Mouse (Mus musculus) layer of hippocampus, adult 9-10 months (tissue): ENCODE results near the gene Hoxd12.
A peak's percentile ranks its signal among the peaks of the same experiment; 100 is the strongest.

Source experiments
- DNase-seq: peaks from one replicate; pipeline ENCODE4 v3.0.0; 2022; ENCODE audit warnings: low spot score

Hoxd12 gene

DNA sequence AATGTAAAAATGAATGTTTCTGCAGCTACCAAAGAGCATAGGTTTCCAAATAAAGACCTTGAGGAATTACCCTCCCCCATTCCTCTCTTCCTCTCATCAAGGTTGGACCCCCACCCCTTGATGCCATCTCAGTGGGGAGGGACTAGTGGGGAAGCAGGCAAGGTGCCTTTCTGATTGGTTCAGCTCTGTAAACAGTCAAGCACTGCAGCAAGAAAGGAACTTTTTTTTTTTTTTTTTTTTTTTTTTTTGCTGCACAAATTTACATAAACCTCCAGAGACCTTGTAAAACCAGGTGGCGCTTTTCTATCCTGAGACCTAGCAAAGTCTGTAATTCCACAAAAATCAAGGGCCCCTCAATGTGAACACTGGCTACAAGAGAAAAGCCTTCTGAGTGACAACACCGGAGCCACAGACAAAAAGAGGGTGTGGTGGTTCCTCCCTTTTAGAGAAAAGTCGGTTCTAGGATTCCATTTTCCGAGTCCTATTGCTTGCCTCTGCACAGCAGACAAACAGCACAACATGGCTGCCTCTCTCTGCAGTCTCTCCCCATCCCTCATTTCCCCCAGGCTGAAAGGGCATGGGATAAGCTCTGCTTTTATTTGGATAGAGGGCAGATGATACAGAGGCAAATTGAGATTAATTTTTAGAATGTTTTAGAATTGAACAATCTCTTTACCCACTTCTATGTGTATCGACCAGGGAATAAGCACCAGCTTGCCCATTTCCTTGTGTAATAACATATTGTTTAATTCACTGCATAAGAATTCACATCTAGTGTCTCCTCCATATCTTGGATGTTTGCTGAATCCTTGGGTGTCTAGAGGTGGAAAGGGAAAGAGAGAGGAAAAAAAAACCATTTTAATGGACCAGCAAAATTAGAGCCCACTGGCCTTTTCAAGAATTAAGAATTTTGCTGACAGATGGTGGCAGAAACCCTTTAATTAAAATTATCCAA, 34.9 kb downstream of the Hoxd12 start:
- DNase-seq = no peak

DNA sequence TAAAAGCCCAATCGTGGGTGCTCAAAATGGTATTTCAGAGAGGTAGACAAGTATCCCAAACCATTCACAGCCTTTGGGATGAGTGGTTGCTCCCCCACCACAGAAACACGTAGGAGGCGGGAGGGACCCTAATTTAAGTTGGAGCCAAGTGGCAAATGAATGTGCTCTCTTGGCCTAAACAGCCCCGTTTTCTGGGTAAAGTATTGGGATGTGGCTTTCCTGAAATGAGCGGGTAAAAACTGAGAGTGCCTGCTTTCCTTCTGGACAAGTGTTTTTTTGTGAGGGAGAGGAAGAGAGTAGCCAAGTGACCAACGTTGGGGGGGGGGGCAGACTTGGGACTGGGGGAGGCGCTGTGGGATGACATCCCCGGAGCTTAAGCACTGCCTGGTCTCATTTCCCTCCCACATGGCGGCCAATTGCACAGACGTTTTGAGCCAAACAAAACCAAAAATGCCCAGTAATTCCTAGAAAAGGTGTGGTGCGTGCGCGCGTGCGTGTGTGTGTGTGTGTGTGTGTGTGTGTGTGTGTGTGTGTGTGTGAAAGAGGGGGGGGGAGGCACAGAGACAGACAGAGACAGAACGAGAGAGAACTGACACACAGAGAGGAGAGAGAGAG, 36.2 kb downstream of the Hoxd12 start:
- no peak for DNase-seq

DNA sequence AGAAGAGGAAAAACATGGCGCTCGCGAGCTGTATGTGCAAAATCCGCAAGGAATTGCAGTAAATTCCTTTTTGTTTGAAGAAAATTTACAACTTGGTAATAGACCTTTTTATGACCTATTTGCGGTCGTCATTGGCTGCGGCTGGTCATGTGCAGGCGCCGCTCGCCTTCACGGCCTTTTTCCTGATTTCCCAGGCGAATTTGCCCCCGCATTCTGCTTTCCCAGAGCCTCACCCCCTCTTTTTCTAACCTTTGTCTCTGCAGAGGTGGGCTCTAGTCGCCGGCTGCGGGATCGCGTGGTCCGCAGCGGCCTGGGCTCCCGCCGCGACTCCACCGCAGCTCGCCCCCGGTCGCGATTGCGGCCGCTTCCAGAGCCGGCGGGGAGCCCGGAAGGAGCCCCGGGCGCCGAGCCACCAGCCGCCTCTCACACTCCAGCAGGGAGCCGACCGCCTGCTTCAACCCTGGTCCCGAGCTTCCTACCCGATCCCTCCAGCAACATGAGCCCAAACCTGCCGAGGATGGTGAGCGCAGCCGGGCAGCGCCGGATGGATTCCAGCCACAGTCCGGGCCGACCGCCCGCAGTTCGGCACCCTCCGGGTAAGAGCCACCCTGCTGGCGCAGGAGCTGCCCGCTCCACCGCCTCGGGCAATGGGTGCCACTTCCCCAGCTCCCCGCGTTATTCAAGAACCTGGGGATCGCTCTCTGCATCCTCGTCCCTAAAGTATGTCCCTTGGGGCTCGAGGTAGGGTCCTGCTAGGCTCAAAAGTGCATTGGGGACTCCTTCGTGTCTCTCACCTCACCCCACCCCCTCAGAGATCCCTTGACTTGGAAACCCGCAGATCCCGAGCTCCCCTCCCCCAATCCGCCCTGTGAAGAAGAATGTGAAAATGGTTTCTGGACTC, 37.2 kb downstream of the Hoxd12 start, which contains the start of the genes Hoxd3 and Hoxd4:
Hoxd3 (plus strand) TSS at position 207 of the 901 bp plus-strand sequence.
Hoxd4 (plus strand) TSS at position 209 of the 901 bp plus-strand sequence.
- DNase-seq = no peak

DNA sequence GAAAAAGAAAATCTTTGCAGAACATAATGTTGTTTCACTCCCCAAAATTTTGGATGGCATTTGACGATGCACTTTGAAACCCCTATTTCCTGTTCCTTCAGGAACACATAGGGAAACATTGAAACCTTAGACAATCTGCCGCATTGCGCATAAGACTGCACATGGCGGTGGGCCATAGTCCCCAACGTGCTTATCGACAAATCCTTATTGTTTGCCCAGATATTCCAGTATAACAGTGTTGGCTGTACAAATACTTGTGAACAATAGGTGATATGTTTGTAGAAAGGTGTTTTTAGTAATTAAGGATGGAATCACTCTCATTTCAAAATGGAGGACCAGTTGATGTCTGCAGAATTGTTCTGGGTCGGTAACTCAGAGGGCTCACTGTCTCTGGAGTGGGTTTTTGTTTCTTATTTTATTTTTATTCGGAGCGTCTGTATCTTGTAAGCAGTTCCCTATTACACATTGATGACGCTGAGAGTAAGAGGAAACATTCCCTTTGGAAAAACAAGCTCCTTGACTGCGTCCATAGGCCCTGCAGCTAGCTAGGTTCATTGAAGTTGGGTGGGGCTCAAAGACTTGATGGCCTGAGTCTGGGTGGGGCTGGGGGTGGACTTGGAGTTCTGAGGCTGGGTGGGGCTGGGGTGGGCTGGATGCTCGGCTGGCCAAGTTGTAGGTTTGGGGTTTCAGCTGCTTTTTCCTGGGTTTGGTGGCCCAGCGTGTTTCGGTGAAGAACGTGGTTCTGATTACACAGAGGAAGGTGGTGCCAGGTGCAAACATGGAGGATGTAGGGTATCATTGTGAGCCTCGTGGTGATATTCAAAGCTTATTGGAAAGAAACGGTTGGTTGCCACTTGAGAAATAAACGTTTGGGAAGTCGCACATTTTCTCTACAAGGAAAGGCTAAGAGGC, 38.7 kb downstream of the Hoxd12 start:
- no peak for DNase-seq

DNA sequence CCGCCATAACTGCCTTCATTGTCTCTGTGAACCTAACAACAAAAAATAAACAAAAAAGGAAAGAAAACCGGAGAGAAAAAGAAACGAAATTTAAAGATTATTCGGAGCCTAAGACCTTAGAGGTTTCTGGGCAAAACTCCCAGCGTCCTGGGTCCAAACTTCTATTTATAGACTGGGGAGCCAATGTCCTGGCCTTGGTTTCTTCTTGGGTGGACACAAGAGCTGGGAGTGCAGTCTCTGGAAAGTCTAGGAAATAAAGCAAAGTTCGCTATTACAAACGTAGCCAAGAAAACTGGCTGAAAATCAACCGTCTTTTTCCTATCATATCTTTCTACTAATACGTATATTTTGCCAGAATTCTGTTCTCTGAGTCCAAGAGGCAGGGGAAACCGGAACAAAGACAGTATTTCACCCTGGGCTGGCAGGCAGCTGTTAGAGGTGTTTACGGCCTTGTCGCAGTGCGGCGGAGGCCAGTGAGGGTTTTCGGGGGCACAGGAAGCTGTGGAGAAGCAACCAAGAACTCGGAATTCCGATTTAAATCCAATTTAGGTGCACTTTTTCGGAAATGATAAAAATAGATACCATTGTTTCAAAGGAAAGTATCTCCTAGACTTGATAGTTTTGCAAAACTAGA, 39.5 kb downstream of the Hoxd12 start:
- DNase-seq = no peak

DNA sequence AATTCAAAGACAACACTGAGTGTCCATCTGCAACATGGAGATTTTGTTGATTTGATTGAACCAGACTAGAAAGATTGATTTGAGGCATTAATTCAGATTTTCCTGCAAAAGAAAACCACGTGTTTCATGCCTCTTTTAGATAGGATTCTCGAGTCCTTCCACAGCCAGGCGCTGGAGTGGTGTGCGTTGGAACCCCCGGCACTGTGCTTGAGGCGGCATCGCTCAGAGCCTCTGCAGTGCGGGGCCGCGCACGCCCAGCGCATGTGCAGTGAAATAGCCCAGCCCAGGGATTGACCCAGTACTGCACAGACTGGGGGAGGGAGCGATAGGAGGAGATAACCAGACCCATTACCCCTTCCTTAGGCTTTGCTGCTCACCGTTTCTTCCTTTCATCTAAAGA, 40.1 kb downstream of the Hoxd12 start:
- DNase-seq = no peak

DNA sequence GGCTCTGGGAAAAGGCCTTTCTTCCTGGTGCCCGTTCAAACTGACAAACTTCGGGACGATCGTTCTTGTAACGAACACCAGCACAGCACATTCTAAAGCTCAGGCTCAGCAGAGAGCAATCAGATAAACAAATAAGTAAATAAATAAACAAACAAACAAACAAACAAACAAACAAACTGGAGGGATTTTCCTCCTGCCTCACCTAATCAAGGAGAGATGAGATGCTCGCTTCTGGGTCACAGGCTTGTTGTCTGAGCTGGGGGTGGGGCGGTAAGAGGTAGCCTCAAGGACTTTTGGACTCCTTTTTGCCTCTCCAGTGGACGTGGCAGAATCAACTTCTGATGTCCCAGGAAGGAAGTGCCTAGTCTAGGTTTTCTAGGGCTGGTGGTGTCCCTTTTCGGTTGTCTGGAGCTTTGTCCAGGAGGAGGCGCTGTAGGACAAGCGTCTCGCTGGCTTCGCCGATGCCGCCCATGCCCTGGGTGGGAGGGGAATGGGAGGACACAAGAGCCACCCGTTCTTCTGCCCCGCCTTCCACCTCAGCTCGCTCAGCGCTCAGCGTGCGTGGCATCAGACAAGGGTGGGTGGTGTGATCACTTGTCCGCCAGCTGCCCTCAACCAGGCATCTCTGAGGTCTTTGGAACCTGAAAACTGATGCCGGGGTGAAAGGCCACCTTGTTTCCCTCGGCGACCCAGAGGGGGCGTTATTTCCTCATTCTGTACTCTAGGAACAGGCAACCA, 40.9 kb downstream of the Hoxd12 start:
- DNase-seq = peak; percentile 27

DNA sequence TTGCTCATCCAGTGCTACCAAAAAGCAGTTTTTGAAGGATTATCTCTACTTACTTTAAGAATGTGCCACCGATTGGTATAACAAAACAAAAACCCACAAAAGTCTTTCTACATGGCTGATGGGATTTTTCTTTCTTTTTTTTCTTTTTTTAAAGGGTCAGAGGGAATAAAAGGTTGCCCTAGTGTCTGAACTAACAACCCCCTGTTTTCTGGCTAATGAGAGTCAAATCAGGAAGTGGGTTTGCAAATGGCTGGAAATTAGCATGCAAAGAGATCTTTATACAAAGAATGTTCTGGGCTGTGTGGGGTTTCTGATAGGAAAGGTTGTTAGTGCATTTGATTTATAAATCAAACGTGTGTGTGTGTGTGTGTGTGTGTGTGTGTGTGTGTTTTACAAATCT, 45.6 kb downstream of the Hoxd12 start:
- no peak for DNase-seq

DNA sequence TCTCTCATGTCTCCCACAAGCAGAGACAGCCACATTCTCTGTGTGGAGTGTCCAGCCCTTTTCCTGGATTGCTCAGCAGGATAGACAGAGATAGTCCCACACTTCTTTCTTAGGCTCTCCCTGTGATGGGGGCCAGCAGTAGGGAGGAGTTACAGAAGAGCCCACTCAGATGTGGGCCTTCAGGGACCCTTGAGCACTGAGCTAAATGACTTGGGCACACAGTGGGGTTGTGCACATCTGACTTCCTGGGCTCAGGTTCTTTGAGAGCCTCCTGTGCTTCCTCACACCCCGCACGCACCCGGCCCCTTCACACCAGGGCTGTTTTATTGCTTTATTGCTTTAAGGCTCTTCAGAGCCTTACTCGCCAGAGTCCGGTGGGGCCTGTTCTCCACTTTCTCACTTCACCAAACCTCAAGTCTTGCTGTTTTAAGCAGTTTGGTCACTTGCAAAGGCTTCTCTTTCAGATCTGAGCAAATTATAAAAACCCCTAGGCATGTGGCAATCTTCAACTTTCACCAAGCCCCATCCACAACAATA, 46.2 kb downstream of the Hoxd12 start:
- no peak for DNase-seq

DNA sequence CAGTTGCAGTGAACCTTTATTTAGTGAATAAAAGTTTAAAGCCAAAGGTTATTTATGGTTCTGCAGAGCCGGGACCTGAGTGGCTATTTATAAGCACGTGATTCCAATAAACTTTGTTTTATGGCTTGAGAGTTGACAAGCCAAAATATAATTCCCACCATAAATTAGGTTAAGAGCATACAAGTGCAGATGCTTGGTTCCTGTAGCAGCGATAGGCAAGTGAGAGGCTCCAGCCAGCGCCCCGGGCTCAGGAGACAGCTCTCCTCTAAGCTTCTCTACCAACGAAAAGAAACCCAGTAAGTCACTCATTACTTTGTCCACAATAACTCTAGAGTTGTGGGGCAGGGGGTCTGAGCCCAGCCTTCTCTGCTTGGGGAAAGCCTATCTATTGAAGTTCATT, 47.1 kb downstream of the Hoxd12 start:
- no peak for DNase-seq

DNA sequence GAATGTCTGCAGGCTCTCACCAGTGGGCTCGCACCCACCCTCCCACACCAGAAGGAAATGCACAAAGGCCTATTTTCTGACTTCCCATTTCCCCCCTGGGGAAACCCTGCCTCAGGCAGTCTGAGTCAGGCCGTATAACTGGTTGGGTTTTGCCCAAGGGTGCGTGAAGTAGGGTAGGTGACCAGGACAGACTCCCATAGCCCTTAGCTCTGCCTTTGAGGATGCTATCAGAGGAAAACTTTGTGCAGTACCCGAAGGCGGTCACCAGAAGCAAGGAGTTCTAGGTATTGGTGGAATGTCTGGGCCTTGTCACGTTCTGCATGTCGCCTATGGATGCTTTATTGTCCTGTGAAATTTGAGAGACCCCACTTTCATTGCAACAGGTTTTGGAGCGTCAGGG, 48.1 kb downstream of the Hoxd12 start:
- DNase-seq = no peak

DNA sequence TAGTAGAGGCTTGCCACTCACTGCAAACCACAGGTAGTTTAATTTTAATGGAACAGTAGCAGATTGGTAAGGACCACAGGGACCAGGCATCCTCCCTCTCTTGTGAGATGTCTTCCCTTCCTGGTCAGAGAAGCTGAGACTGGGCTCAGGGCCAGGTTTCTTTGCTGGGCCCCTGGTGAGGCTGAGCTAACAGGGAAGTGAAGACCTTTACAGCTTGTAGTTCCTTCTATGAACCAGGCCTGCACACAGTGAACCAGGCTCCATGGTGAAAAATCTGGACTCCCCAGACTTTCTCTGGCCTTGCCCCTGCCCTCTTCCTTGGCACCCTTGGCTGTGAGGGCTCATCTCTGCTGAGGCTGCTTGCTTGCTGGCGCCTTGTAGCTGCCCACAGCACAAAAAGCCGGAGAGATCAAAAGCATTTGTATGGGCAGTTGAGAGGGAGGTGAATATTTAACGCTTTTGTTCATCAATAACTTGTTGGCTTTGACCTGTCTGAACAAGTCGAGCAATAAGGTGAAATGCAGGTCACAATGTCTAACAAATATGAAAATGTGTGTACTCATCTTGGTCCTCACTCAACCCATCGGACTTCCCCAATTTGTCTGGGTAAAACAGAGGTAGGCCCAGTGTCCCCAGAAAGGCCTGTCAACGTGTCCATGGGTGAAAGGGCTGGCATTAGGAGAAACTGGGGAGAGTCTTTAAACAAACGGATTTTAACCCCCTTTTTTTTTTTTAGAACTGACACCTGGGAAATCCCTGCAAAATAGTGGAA, 49.6 kb downstream of the Hoxd12 start:
- DNase-seq = no peak

DNA sequence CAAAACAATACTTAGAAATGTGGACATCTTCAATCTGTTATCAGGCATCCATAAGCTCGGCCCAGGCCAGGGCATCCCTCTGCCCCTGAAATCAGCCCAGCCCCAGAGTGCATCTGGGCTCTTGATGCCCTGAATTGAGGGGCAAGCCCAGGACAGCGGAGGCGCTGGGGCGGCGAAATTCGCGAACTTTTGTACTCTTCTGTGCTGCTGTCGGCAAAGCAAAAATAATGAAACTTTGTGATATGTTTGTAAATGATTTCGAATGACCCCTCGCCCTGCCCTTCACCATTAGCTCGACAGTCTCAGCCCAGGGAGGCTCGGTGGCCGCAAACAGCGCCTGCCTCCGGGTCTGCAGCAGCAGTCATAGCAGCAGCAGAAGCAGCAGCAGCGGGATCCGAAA, 50.4 kb downstream of the Hoxd12 start:
- DNase-seq = no peak

DNA sequence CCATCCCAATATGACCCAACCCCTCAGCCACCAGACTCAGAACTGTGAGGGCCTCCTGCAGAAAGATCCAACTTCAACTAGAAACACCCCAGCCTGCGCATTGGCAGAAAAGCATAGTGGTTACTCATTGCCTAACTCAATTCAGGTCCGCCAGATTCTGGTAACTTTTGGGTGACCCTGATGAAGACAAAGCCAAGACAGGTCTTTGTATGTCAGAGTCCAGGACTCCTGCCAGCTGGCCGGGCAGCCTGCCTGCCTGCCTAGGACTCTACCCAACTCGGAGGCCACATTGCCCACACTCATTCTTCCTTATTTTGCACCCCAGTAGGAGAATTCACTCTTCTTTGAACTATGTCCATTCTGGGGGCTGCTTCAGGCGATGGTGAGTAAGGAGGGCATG, 51.7 kb downstream of the Hoxd12 start, which contains the start of gene Gm28230:
Gm28230 (plus strand) TSS at position 178 of the 400 bp plus-strand sequence.
- DNase-seq = no peak

DNA sequence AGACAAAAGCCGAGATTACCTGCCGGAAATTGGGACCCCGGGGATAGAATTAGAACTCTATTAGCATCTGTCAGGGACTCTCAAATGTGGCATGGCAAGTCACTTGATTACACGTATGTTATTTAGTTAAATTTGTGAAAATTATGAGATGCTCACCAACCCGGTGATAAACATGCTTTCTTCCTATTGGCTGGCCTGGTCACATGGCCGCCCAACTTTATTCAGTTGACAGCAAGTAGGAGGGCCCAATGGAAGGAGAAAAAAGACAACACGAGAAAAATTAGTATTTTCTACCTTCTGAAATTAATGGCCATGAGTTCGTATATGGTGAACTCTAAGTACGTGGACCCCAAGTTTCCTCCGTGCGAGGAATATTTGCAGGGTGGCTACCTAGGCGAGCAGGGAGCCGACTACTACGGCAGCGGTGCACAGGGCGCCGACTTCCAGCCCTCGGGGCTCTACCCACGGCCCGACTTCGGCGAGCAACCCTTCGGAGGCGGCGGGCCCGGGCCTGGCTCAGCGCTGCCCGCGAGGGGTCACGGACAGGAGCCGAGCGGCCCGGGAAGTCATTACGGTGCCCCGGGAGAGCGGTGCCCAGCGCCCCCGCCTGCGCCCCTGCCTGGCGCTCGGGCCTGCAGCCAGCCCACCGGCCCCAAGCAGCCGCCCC, 52.3 kb downstream of the Hoxd12 start:
- no peak for DNase-seq
